Mouse (Mus musculus) liver, embryonic 15.5 days (tissue): ENCODE results near the gene Usp16. TPM values are rescaled to one million over a fixed set of nuclear protein-coding genes. Genes with fewer than 3 reads are reported as not detected.
A peak's percentile ranks its signal among the peaks of the same experiment; 100 is the strongest.

Experiments used
- ATAC-seq: fragments of 200-750 bp; cut with Nextera tagmentation; 2 replicates; pipeline ENCODE4 v1.8.0; 2017; ENCODE audit warnings: moderate number of reproducible peaks, mild to moderate bottlenecking, moderate library complexity; ENCODE audit not compliant: insufficient read depth
- H3K27ac ChIP-seq: fragments of 300-500 bp; sonication (generic); replicated peaks from 2 replicates; pipeline ENCODE4 v1.5.1; 2015; ENCODE audit warnings: mild to moderate bottlenecking, inconsistent platforms
- H3K27me3 ChIP-seq: fragments of 300-500 bp; sonication (generic); 2 replicates; pipeline ENCODE4 v1.6.1; 2015; ENCODE audit warnings: mild to moderate bottlenecking, inconsistent platforms
- H3K36me3 ChIP-seq: fragments of 300-500 bp; sonication (generic); replicated peaks from 2 replicates; pipeline ENCODE4 v1.6.1; 2015; ENCODE audit warnings: moderate library complexity, mild to moderate bottlenecking, inconsistent platforms
- H3K4me1 ChIP-seq: fragments of 300-500 bp; sonication (generic); replicated peaks from 2 replicates; pipeline ENCODE4 v1.6.1; 2015; ENCODE audit warnings: inconsistent platforms
- H3K4me2 ChIP-seq: fragments of 300-500 bp; sonication (generic); 2 replicates; pipeline ENCODE4 v1.6.1; 2015; ENCODE audit warnings: moderate library complexity, mild to moderate bottlenecking, inconsistent platforms
- H3K4me3 ChIP-seq: fragments of 300-500 bp; sonication (generic); replicated peaks from 2 replicates; pipeline ENCODE4 v1.5.1; 2015; ENCODE audit warnings: mild to moderate bottlenecking, inconsistent platforms
- H3K9ac ChIP-seq: fragments of 300-500 bp; sonication (generic); 2 replicates; pipeline ENCODE4 v1.6.1; 2015; ENCODE audit warnings: moderate library complexity, mild to moderate bottlenecking, inconsistent platforms
- H3K9me3 ChIP-seq: fragments of 300-500 bp; sonication (generic); replicated peaks from 2 replicates; pipeline ENCODE4 v1.6.1; 2016; ENCODE audit warnings: inconsistent platforms
- WGBS: fragments of 180-500 bp; shearing (Covaris S2); methylation state at CpG from one replicate; pipeline ENCODE4 v1.1.7; 2015; ENCODE audit warnings: mixed read lengths; ENCODE audit not compliant: insufficient replicate concordance; 5-methylcytosine and 5-hydroxymethylcytosine counted together
- polyA plus RNA-seq: library from polyadenylated mRNA; unstranded; fragments of >200 nt; fragmentation: Nextera tagmentation; extraction: Ambion mirVana; gene quantifications from 2 replicates; pipeline ENCODE4 v1.2.1, GENCODE M21; 2015

The Usp16 gene
- polyA plus RNA-seq: 15.3 and 16.6 TPM in 2 replicates

DNA sequence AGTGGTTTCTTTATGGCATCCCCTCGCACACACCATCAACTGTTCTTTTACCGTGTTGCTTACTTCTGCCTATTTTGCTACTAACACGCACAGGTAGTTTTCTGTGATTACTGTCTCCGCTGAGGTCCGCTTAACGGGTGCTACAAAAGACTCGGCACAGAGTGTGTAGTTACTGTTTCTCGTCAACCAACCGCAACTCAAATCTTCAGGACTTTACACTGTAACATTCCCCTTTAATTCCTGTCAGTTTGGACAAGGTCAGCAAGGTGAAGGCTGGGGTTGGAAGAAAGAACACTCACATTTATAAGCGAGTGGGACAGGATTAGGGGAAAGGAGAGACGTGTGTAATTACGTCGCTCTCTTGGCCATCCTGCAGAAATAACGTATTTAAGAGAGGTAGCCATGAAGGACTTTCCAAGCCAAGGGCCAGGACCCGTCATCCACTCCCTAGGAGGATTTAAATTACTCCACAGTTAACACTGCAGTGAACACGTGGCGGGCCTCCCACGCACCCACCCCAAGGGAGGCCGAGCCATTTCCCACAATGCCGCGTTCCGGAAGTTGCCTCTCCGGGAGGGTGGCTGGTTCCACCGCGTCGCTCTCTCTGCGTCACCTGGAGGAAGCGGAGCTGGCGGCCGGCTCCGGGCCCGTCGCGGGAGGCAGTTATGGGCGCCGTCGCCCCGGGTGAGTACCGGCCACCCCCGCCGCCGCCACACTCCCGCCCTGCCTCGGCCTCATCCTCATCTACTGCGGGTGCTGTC lies at the start of gene Usp16:
Usp16 (plus strand) TSS at position 285 of the 761 bp plus-strand sequence.
- WGBS: 14% methylated on average over 45 of the region's 45 CpGs
- H3K4me2 ChIP-seq: peak within 1 kb of the TSS; percentile 81

DNA sequence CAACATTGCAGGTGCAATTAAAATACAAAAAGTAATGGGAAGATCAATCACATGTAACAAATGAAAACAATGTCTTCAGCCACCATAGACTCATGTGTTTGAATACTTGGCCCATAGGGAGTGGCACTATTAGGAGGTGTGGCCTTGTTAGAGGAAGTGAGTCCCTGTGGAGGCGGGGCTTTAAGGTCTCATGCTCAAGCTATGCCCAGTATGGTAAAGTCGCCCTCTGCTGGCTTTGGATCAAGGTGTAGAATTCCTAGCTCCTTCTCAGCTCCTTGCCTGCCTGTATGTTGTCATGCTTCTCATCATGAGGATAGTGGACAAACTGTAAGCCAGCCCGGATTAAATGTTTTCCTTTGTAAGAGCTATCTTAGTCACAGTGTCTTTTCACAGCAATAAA lies 49.5 kb upstream of the Usp16 start:
- no peak overlapping the region for H3K4me3 ChIP-seq
- H3K27me3 ChIP-seq: no peaks in the 10 kb centered on the region
- peaks cover 84% of the 10 kb centered on the region for H3K36me3 ChIP-seq
- 78% methylated on average over 3 of the region's 3 CpGs for WGBS
- H3K4me2 ChIP-seq: no peak overlapping the region
- ATAC-seq: peak; percentile 51; the same call in 1 of the 2 replicates
- no peak overlapping the region for H3K9ac ChIP-seq
- no peak overlapping the region for H3K27ac ChIP-seq
- no peaks in the 10 kb centered on the region for H3K9me3 ChIP-seq
- H3K4me1 ChIP-seq: no peaks in the 10 kb centered on the region

More for the DNA sequence above, at the start of gene Usp16:
- Histone ChIP-seq H3K4me3 (peak within 1 kb of the TSS; percentile 89), H3K27me3 (no peaks in the 10 kb centered on the region), H3K36me3 (peaks cover 12% of the 10 kb centered on the region; the same call in 1 of the 2 replicates), H3K27ac (peak within 1 kb of the TSS; percentile 78), H3K9me3 (no peaks in the 10 kb centered on the region), H3K4me1 (peaks cover 26% of the 10 kb centered on the region), H3K9ac (peak within 1 kb of the TSS; percentile 87)
- peak; percentile 96 for ATAC-seq

DNA sequence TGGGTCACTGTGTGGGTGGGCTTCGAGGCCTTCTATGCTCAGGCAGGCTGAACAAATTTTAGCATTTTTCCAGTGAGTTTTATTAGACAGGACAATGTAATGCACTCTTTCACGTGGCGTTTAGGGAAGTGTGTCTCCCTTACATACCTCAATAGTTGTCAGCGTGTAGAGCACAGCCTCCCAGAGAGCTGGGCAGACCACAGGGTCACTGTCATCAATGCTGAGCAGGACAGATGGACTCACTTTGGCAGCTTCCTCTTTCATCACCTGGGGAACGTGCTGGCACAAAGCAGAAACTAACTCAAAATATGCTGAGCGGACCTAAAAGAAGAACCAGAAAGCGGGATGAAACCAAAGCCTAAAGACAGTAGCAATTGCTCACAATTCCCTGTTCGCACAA lies 33.8 kb upstream of the Usp16 start:
- ATAC-seq: no peak
- Histone ChIP-seq H3K4me3 (no peak overlapping the region), H3K4me1 (no peaks in the 10 kb centered on the region), H3K36me3 (peaks cover 95% of the 10 kb centered on the region), H3K9me3 (no peaks in the 10 kb centered on the region), H3K27ac (no peak overlapping the region), H3K4me2 (no peak overlapping the region), H3K27me3 (no peaks in the 10 kb centered on the region), H3K9ac (no peak overlapping the region)
- WGBS: 77% methylated on average over 8 of the region's 8 CpGs

GRCm38 (mm10) chr16:87427516-87427915 lies 27.0 kb upstream of the Usp16 start:
- Histone ChIP-seq H3K9me3 (no peaks in the 10 kb centered on the region), H3K36me3 (peaks cover 45% of the 10 kb centered on the region), H3K27ac (no peak overlapping the region), H3K4me1 (peaks cover 21% of the 10 kb centered on the region), H3K9ac (no peak overlapping the region), H3K4me3 (no peak overlapping the region), H3K27me3 (no peaks in the 10 kb centered on the region), H3K4me2 (no peak overlapping the region)
- no peak for ATAC-seq
- 81% methylated on average over 8 of the region's 8 CpGs for WGBS

DNA sequence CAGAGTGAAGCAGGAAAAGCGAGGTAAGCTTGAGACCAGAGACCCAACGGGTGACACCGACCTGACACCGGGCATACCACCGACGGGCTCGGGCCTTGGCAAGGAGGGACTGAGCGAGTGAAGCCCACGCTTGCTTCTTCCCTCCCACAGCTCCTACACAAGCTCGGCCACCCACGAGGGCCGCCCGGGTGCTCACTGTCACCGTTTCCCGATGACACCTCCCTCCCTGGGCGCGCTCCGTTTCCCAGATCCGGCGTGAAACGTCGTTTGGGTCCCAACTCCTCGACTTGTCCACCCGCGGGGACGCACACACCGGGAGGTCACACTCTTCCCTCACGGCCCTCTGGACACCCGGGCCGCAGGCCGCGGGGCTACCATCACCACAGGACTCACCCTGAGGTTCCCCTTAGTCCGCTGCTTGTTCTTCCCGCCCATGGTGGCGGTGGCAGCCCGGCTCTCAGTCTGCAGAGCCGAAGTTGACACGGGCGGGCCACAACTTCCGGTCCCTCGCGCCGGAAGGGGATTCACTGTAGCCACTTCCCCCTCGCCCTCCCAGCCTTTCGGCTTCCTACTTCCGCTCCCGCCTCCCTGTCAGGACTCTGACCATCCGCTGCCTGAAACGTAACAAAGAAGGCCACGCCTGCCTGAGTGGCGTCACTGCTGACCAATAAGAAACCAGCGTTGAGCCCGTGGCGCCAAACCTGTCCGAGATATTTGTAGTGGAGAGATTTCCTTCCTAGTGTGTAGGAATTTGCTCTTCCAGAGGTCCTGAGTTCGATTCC lies 22.3 kb upstream of the Usp16 start, which contains the start of gene Ltn1:
Ltn1 (minus strand) TSS at position 580 of the 782 bp plus-strand sequence.
- peaks cover 25% of the 10 kb centered on the region for H3K4me1 ChIP-seq
- no peaks in the 10 kb centered on the region for H3K9me3 ChIP-seq
- no peaks in the 10 kb centered on the region for H3K27me3 ChIP-seq
- H3K4me3 ChIP-seq: peak within 1 kb of the TSS; percentile 78
- ATAC-seq: peak; percentile 99
- peak within 1 kb of the TSS; percentile 70 for H3K27ac ChIP-seq
- H3K9ac ChIP-seq: peak within 1 kb of the TSS; percentile 78
- H3K36me3 ChIP-seq: no peaks in the 10 kb centered on the region
- H3K4me2 ChIP-seq: peak within 1 kb of the TSS; percentile 82
- WGBS: under 1% methylated on average over 56 of the region's 56 CpGs

GRCm38 (mm10) chr16:87434266-87434665 lies 20.2 kb upstream of the Usp16 start:
- no peaks in the 10 kb centered on the region for H3K27me3 ChIP-seq
- H3K27ac ChIP-seq: no peak overlapping the region
- H3K4me2 ChIP-seq: no peak overlapping the region
- H3K4me1 ChIP-seq: peaks cover 25% of the 10 kb centered on the region
- ATAC-seq: no peak
- no peak overlapping the region for H3K9ac ChIP-seq
- H3K36me3 ChIP-seq: no peaks in the 10 kb centered on the region
- H3K4me3 ChIP-seq: no peak overlapping the region
- 85% methylated on average over 7 of the region's 7 CpGs for WGBS
- no peaks in the 10 kb centered on the region for H3K9me3 ChIP-seq

- Histone ChIP-seq H3K9me3 (no peaks in the 10 kb centered on the region), H3K4me3 (no peak overlapping the region), H3K9ac (no peak overlapping the region), H3K4me2 (no peak overlapping the region), H3K4me1 (peaks cover 29% of the 10 kb centered on the region), H3K27me3 (no peaks in the 10 kb centered on the region), H3K27ac (no peak overlapping the region), H3K36me3 (no peaks in the 10 kb centered on the region)
- 64% methylated on average over 6 of the region's 6 CpGs for WGBS
- no peak for ATAC-seq
Measured at GRCm38 (mm10) chr16:87434946-87435345, 19.6 kb upstream of the Usp16 start.

DNA sequence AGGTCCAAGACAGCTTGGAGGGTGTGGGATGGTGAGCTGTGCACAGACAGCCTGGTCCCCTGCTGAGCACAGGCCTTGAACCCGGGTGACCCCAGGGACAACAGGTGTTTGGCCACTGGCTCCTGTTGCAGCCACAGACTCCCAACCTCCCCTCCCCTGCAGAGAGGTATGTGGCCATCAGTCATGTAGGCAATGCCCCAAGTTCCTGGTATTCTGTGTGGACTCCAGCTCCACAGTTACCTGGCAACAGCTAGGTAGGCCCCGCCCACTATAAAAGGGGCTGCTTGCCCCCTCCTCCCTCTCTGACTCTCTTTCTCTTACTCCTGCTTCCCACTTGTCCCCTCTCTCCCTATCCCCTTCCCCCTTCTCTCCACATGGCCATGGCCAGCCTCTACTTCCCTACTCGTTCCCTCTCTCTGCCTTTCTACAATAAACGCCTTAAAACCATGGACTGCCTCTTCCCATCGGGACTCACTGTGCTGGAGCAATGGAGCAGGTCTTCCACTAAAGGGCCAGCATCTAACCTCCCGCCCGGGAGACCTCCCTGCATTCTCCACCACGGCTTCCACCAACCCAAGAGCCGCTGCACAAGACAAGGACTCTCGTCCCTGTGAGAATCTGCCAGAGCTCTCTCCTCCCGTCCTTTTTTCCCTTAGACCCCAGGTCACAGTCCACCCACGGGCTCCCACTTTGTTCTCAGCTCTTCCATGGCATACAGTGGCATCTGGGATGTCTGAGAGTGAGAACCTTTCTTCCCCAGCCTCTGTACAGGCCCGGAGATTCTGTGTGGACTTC lies 18.9 kb upstream of the Usp16 start:
- ATAC-seq: no peak
- Histone ChIP-seq H3K9ac (no peak overlapping the region), H3K4me3 (no peak overlapping the region), H3K36me3 (no peaks in the 10 kb centered on the region), H3K27me3 (no peaks in the 10 kb centered on the region), H3K4me2 (no peak overlapping the region), H3K27ac (no peak overlapping the region), H3K4me1 (peaks cover 23% of the 10 kb centered on the region), H3K9me3 (no peaks in the 10 kb centered on the region)
- 71% methylated on average over 13 of the region's 13 CpGs for WGBS

DNA sequence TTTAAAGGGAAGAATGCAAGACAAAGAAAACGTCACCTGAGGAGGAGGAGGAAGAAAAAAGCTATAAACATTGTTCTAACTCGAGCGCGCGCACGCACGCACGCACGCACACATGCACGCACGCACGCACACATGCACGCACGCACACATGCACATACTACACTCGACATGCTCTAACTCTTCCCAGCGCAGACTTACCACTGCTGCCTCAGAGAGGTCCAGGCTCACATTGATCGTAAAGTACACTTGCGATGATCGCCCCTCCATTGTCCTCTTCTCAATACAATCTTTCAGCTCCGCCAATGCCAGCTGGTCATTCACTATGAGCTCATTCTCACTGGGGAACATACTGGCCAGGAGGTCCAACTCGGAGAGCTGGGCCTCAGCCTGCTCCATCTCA lies 17.4 kb upstream of the Usp16 start:
- WGBS: 86% methylated on average over 21 of the region's 21 CpGs
- no peaks in the 10 kb centered on the region for H3K9me3 ChIP-seq

DNA sequence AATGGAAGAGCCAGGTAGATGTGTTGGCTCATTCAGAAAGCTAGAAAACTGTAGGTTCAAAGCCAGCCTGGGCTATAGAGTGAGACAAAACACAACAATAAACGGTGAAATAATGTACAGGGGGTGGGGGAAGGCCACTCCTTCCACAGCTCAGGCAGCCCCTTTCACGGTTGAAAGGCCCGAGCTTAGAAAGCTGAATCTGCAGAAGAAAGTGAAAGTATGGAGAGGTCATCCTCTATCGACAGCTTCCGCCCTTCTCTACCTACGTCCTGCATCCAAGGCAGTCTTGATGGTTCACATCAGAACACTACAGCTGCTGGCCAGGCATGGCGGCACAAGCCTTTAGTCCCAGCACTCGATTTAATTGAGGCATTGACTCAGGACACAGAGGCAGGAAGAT lies 15.8 kb upstream of the Usp16 start:
- Histone ChIP-seq H3K27me3 (no peaks in the 10 kb centered on the region), H3K4me1 (peaks cover 19% of the 10 kb centered on the region), H3K9ac (no peak overlapping the region), H3K27ac (no peak overlapping the region), H3K9me3 (no peaks in the 10 kb centered on the region), H3K4me3 (no peak overlapping the region), H3K4me2 (no peak overlapping the region), H3K36me3 (no peaks in the 10 kb centered on the region)
- no peak for ATAC-seq
- WGBS: 74% methylated on average over 8 of the region's 8 CpGs

More for the DNA sequence above, 17.4 kb upstream of the Usp16 start:
- peaks cover 23% of the 10 kb centered on the region for H3K4me1 ChIP-seq
- ATAC-seq: no peak
- H3K4me3 ChIP-seq: no peak overlapping the region
- no peaks in the 10 kb centered on the region for H3K36me3 ChIP-seq
- no peak overlapping the region for H3K27ac ChIP-seq
- no peak overlapping the region for H3K9ac ChIP-seq
- no peaks in the 10 kb centered on the region for H3K27me3 ChIP-seq
- no peak overlapping the region for H3K4me2 ChIP-seq
